Mouse (Mus musculus): ENCODE measurements around the gene Ermard.

GRCm38 (mm10) chr17:15107143-15107649 is 66.2 kb downstream of the Ermard start:
- TF ChIP-seq CTCF (IDR thresholded peaks at IDR 0.05; ENCODE audit: insufficient read depth, low read depth, low read length) = no peak
- TF ChIP-seq POLR2A (IDR thresholded peaks at IDR 0.05; ENCODE audit: insufficient read depth, low read depth, low read length) = no peak

All from olfactory bulb, adult 2 months (tissue).